In genomic region chr11:115354183-115354582, GRCm38 (mm10) we compare ENCODE assay signal across 8 mouse cellular contexts. TPM values are rescaled to one million over a fixed set of nuclear protein-coding genes. Genes with fewer than 3 reads are reported as not detected.
DNase-seq lines count a peak whose midpoint lies in the region; ATAC-seq and TF ChIP-seq lines count a peak whose summit lies in the region.

No protein-coding gene starts in this region.

- peak; percentile 93 for TF ChIP-seq CTCF in gastrocnemius, adult 2 months (IDR thresholded peaks at IDR 0.05)

- intact Hi-C loops in gastrocnemius, adult 2 months (cut with DNase I) = loop anchor here (1.0 kb wide), 1 partner anchor 32 kb away; the partner anchor contains the start of gene Ush1g

- no peak overlapping the region for H3K27ac ChIP-seq in gastrocnemius, adult 2 months

- H3K4me3 ChIP-seq in gastrocnemius, adult 2 months = no peak overlapping the region

- ATAC-seq in neutrophil, adult 5-6 weeks (ENCODE audit: extremely low read depth, insufficient number of reproducible peaks, low FRiP score, poor library complexity, severe bottlenecking) = peak; percentile 59; the same call in 1 of the 2 replicates

- DNase-seq in CD4-positive helper T cell, adult 2 months (ENCODE audit: low read depth, low spot score) = peak; percentile 79
- peak; percentile 67 for DNase-seq in Muller cell, postnatal 12 days (ENCODE audit: inconsistent ontology term)
- peak; percentile 66 for DNase-seq in cerebellum, adult 9-11 months
- DNase-seq in gastrocnemius, adult 2 months = peak; percentile 76
- DNase-seq in kidney, adult 18-20 months = peak; percentile 66
- DNase-seq in lung, adult 18-20 months = peak; percentile 49 to 60
- DNase-seq in thymus, postnatal 4 days = peak; percentile 81

RNA-seq across cellular contexts. Expression of gene Hid1, which starts 13.4 kb away (rescaled TPM):
- 1 to 10 TPM; 1.0 to 1.2 TPM for total RNA-seq in gastrocnemius, adult 2 months (2021)
- 1.6 and 2.4 TPM in 2 replicates for total RNA-seq in neutrophil, adult 5-6 weeks (2017)

RNA-seq across cellular contexts. Expression of gene Otop3, which starts 19.7 kb away (rescaled TPM):
- total RNA-seq in gastrocnemius, adult 2 months (2021) = not detected
- not detected in 2 replicates for total RNA-seq in neutrophil, adult 5-6 weeks (2017)

RNA-seq across cellular contexts. Expression of gene Cdr2l, which starts 27.5 kb away (rescaled TPM):
- 1 to 10 TPM; 1.5 to 2.0 TPM for total RNA-seq in gastrocnemius, adult 2 months (2021)
- 0.12 TPM in 2 replicates for total RNA-seq in neutrophil, adult 5-6 weeks (2017)

RNA-seq across cellular contexts. Expression of gene Ush1g, which starts 32.3 kb away (rescaled TPM):
- under 1 TPM; 0.61 to 0.81 TPM for total RNA-seq in gastrocnemius, adult 2 months (2021)
- not detected in 2 replicates for total RNA-seq in neutrophil, adult 5-6 weeks (2017)

RNA-seq across cellular contexts. Expression of gene Otop2, which starts 47.2 kb away (rescaled TPM):
- not detected for total RNA-seq in gastrocnemius, adult 2 months (2021)
- total RNA-seq in neutrophil, adult 5-6 weeks (2017) = not detected in 2 replicates
